Mouse (Mus musculus) megakaryocyte, embryonic 14.5 days (primary cell): Measurements from ENCODE around the gene Mrgprf. TPM values are rescaled to one million over a fixed set of nuclear protein-coding genes. Genes with fewer than 3 reads are reported as not detected.

Experiments used
- H3K27me3 ChIP-seq: replicated peaks from 2 replicates; pipeline ENCODE3; 2012; ENCODE audit warnings: inconsistent platforms
- H3K36me3 ChIP-seq: replicated peaks from 2 replicates; pipeline ENCODE3; 2012; ENCODE audit warnings: low read length, inconsistent platforms, mixed read lengths
- H3K4me1 ChIP-seq: 2 replicates; pipeline ENCODE4 v1.6.1; 2012; ENCODE audit warnings: inconsistent platforms
- H3K4me3 ChIP-seq: replicated peaks from 2 replicates; pipeline ENCODE3; 2012; ENCODE audit warnings: moderate library complexity, mild to moderate bottlenecking, inconsistent platforms
- H3K9me3 ChIP-seq: 2 replicates; pipeline ENCODE4 v1.6.1; 2012; ENCODE audit warnings: inconsistent platforms
- FLI1 ChIP-seq: IDR thresholded peaks from 2 replicates; pipeline ENCODE4 v1.6.1; 2012; ENCODE audit warnings: low read length, inconsistent platforms, mixed read lengths
- GATA1 ChIP-seq: IDR thresholded peaks from 3 replicates; pipeline ENCODE4 v1.6.1; 2012; ENCODE audit warnings: mixed read lengths, low read length, inconsistent platforms, borderline replicate concordance
- polyA plus RNA-seq: library from polyadenylated mRNA; stranded (reverse); fragments of >175 nt; gene quantifications from 2 replicates; pipeline ENCODE4 v1.2.3, GENCODE M21; 2012; ENCODE audit warnings: low replicate concordance; ENCODE audit not compliant: insufficient read depth

Gene Mrgprf
- polyA plus RNA-seq, 1 experiment, result not detected

DNA sequence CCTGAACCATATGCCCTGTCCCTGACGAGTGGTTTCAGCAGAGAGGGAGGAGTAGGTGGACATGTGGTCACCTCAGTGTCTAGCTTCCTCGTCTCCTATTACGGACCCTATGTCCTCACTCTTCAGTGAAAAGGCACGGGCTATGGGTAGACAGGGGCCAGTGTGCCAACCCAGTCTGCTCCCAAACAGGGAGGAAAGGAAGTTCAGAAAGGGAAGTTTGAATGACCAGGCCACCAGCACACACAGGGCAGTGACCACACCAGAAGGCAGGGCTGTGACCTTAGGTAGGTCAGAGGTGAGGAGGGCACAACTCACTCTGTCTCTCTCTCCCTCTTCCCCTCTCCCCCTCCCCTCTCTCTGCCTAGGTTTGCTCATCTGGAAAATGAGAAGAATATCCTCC, 17.6 kb upstream of the Mrgprf start:
- peaks cover 55% of the 10 kb centered on the region for H3K4me1 ChIP-seq
- TF ChIP-seq GATA1, result no peak
- TF ChIP-seq FLI1, result no peak

DNA sequence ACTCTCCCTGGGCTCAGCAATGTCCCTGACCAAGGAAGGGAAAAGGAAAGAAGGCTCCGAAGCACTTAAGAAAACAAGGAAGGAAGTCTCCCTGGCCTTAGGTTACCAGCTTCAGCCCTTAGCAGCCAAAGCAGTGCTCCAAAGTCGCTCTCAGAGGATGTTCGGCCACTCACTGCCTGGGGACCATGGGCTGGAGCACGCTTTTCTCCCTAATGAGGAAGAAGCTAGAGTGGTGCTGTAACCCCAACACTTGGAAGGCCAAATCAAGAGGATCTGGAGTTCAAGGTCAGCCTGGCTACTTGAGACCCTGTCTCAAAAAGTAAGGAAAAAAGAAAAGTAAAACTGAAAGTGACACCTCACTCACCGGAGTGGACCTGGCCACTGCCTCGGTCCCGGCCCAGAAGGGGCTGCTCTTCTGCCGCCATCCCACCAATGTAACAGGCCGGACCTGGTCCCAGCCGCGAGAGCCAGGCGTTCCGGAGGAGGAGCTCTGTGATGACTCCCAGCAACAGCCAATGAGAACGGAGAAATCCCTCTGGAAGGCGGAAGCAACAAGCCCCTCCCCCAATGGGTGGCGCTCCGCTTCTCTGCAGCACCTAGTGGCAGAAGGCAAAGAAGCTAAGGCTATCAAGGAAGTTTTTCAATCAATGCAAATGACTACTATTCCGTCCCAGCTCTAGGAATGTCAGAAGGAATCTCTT, 17.0 kb upstream of the Mrgprf start, which contains the start of gene Tpcn2:
TSS of gene Tpcn2 (minus strand) at position 525 of the 701 bp plus-strand sequence.
- Histone ChIP-seq H3K27me3 (peaks cover 3% of the 10 kb centered on the region), H3K4me1 (peaks cover 55% of the 10 kb centered on the region), H3K36me3 (peaks cover 26% of the 10 kb centered on the region), H3K4me3 (peak within 1 kb of the TSS; percentile 95), H3K9me3 (no peaks in the 10 kb centered on the region)
- TF ChIP-seq GATA1 (no peak), FLI1 (no peak)

More for the DNA sequence above, 17.6 kb upstream of the Mrgprf start:
- no peaks in the 10 kb centered on the region for H3K9me3 ChIP-seq
- H3K27me3 ChIP-seq, result peaks cover 3% of the 10 kb centered on the region
- H3K4me3 ChIP-seq, result peak overlapping the region; percentile 95
- peaks cover 32% of the 10 kb centered on the region for H3K36me3 ChIP-seq

GRCm38 (mm10) chr7:145284293-145284692, 16.3 kb upstream of the Mrgprf start:
- H3K4me3 ChIP-seq, result peak overlapping the region; percentile 95
- H3K9me3 ChIP-seq, result no peaks in the 10 kb centered on the region
- peaks cover 19% of the 10 kb centered on the region for H3K36me3 ChIP-seq
- H3K4me1 ChIP-seq, result peaks cover 54% of the 10 kb centered on the region
- TF ChIP-seq GATA1 (no peak), FLI1 (no peak)
- peaks cover 8% of the 10 kb centered on the region for H3K27me3 ChIP-seq

GRCm38 (mm10) chr7:145285476-145285875, 15.2 kb upstream of the Mrgprf start:
- Histone ChIP-seq H3K4me1 (peaks cover 45% of the 10 kb centered on the region), H3K27me3 (peaks cover 17% of the 10 kb centered on the region), H3K9me3 (no peaks in the 10 kb centered on the region), H3K36me3 (peaks cover 7% of the 10 kb centered on the region), H3K4me3 (no peak overlapping the region)
- TF ChIP-seq FLI1 (no peak), GATA1 (no peak)

DNA sequence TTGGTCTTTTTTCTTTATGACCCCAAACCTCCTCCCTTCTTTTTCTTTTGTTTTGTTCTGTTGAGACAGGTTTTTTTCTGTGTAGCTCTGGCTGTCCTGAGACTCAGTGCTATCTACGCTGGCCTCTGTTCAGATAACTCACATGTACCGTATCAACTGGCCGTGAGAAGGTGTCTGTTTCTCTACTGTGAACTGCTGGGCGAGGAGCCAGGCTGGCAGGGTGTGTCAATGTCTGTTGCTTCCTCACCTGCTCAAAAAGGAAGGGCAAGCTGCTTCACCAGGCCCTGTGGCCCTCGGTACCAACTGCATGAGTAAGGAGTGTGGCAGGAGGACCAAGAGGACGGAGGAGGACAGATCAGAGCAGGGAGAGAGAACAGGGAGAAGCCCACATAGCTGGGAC, 13.2 kb upstream of the Mrgprf start:
- TF ChIP-seq GATA1, result no peak
- TF ChIP-seq FLI1, result no peak
- H3K4me1 ChIP-seq, result peaks cover 25% of the 10 kb centered on the region
- no peaks in the 10 kb centered on the region for H3K9me3 ChIP-seq
- no peaks in the 10 kb centered on the region for H3K36me3 ChIP-seq
- no peak overlapping the region for H3K4me3 ChIP-seq
- H3K27me3 ChIP-seq, result peaks cover 36% of the 10 kb centered on the region

GRCm38 (mm10) chr7:145289302-145289701, 11.3 kb upstream of the Mrgprf start:
- H3K36me3 ChIP-seq, result no peaks in the 10 kb centered on the region
- peaks cover 10% of the 10 kb centered on the region for H3K4me1 ChIP-seq
- peaks cover 39% of the 10 kb centered on the region for H3K27me3 ChIP-seq
- TF ChIP-seq FLI1 (no peak), GATA1 (no peak)
- H3K9me3 ChIP-seq, result no peaks in the 10 kb centered on the region
- H3K4me3 ChIP-seq, result no peak overlapping the region

DNA sequence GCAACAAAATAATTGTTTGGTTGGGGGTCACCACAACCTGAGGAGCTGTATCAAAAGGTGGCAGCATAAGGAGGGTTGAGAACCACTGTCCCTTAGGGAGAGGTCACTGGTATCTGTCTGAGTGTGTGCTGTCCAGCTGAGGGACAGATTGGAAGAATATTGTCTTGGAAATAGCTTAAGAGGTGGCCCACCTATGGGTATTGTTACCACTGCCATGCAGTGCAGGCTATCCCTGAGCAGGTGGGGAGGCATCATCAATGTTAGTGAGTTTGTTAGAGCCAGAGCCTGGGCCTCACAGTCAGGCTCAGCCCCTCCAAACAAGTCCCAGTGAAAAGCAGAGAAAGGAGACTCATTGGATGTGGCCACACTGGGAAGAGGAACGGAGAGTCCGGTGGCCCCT, 8.8 kb upstream of the Mrgprf start:
- TF ChIP-seq GATA1 (no peak), FLI1 (no peak)
- Histone ChIP-seq H3K27me3 (peaks cover 57% of the 10 kb centered on the region), H3K9me3 (no peaks in the 10 kb centered on the region), H3K36me3 (no peaks in the 10 kb centered on the region), H3K4me1 (peaks cover 8% of the 10 kb centered on the region; the same call in 1 of the 2 replicates), H3K4me3 (no peak overlapping the region)

GRCm38 (mm10) chr7:145292726-145293125, 7.9 kb upstream of the Mrgprf start:
- H3K27me3 ChIP-seq, result peaks cover 60% of the 10 kb centered on the region

DNA sequence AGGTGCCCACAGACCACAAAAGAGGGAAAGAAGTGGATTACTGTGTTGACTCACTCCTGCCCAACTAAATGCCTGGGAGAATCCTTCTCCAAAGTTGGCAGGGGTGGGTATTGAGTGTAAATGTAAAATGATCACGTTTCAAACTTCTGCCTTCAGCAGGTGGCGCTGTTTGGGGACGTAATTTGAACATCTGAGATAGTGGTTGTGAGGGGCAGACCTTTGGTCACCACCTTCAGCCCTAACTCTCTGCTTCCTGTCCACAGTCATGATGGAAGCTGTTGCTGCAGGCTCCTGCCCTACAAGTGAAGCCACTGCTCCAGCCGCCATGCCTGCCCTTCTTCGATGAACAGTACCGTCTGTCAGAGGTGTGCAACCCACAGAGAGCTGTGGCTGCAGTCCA, 6.8 kb upstream of the Mrgprf start:
- Histone ChIP-seq H3K9me3 (no peaks in the 10 kb centered on the region), H3K4me3 (no peak overlapping the region), H3K27me3 (peaks cover 62% of the 10 kb centered on the region), H3K36me3 (no peaks in the 10 kb centered on the region), H3K4me1 (peaks cover 5% of the 10 kb centered on the region; the same call in 1 of the 2 replicates)
- no peak for TF ChIP-seq FLI1
- no peak for TF ChIP-seq GATA1

More at GRCm38 (mm10) chr7:145292726-145293125, 7.9 kb upstream of the Mrgprf start:
- TF ChIP-seq GATA1 (no peak), FLI1 (no peak)
- Histone ChIP-seq H3K9me3 (no peaks in the 10 kb centered on the region), H3K36me3 (no peaks in the 10 kb centered on the region), H3K4me3 (no peak overlapping the region), H3K4me1 (peaks cover 5% of the 10 kb centered on the region; the same call in 1 of the 2 replicates)
